Mouse (Mus musculus): ENCODE results near the gene Nrros.

Nrros gene

DNA sequence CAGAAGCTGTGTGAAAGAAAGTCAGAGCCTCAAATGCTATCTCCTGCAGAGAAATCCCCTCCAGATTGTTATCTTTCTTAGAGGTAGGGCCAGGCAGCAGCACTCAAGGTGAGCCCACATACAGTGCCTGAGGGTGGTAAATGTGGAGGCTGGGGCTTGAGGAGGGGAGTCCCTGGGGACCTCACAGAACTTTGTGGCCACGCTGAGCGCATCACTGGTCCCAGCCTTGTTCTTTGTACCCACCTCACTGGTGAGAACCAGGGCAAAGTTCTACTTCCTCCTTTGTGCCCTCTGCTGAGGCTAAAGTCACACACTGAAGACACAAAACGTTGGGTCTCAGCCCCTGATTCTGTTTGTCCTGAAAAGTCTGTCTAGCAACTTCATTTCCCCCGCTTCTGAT, 2.0 kb downstream of the Nrros start:
- peak; percentile 72 to 81 for DNase-seq (ENCODE audit: low spot score in 2 of 2)

DNA sequence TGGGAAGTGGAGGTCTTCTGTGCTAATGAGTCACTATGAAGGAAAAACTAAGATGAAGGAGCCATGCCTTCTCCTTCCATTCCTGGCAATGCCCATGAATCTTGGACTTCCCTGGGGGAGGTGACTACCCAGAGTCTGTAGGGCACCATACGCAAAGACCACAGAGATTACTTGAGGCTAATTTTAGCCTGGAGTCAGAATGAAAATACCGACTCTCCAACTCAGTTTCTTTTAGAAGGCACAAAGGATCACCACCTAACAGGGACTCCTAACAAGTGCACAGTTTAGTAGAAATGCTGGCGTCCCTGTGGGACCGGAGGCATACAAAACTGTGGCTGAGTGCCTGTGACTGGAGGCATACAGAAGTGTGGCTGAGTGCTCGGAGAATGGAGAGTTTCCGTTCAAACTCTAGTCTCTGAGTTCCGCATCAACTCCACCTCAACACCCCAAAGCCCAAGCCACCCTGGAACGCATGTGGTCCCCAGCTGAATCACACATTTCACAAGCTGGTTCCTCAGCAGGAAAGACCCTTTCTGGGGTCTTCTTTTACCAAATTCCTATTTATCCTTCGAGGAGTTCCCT, 4.6 kb downstream of the Nrros start:
- no peak for DNase-seq (ENCODE audit: low spot score in 2 of 2)

DNA sequence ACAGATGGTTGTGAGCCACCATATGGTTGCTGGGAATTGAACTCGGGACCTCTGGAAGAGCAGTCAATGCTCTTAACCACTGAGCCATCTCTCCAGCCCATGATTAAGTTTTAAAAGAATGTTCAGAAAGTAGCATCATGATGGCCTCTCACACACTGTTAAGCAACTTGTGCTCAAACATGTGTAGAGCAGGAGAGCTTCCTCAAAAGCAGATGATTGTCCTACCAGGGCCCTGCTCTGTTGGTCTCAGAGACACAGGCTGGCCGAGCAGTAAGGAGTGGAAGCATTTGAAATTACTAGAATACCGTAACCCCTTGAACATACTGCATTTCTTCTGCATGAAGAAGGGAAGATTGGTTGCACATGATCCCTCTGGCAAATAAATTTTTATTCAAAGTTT, 6.4 kb downstream of the Nrros start:
- DNase-seq (ENCODE audit: low spot score in 2 of 2): no peak

DNA sequence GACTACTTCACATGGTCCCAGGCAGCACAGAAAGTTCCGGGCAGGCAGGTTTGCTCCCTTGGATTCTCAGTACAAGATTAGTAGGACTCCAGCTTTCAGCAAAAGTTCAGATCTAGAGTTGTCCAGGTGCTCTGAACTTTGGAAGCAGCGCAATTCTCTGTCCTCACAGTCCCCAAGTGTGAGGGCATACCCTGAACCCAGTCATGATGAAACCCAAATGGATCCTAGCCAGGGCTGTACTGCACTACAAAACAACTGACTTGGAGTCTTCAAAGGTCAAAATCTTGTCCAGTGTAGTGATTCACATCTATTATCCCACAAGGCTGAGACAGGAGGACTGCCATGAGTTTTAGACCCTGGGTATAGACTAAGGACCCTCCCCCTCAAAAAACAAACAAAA, 8.0 kb downstream of the Nrros start:
- DNase-seq (ENCODE audit: low spot score in 2 of 2): no peak

DNA sequence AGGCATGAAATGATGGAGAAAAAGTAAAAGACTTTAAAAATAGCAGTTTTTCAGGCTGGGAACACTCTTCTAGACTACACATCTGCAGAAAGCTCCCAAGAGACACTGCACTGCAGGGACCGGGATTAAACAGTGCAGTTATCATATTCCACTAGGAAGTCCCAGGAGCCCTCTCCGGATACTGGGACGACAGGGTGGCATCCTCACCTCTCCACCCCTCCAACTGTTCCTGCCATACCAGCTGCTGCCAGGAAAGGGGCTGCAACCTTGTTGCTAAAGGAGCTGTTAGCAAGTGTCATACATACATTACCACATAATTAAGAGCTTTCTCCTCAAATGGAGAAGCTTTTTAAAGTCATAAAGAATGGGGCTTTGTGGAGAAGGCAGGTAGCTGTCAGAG, 8.7 kb downstream of the Nrros start:
- DNase-seq (ENCODE audit: low spot score in 2 of 2): no peak

DNA sequence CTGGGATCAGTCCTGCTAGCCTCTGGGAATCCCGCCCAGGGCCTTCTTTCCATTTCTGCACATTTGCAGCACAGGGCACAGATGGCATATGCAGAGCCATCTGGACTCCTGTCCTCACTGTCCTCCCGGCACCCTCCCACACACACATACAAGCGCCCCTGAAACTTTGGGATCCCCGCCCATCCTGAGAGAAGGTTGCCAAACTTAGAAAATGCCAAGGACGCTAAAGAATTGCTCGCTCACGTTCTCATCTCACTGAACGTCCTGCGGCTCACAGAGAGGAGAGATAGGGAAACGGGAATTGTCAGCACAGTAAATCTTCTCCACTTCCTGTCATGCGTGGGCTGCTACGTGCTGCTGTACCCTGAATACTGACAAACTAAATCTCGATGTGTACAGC, 11.0 kb downstream of the Nrros start:
- no peak for DNase-seq (ENCODE audit: low spot score in 2 of 2)

DNA sequence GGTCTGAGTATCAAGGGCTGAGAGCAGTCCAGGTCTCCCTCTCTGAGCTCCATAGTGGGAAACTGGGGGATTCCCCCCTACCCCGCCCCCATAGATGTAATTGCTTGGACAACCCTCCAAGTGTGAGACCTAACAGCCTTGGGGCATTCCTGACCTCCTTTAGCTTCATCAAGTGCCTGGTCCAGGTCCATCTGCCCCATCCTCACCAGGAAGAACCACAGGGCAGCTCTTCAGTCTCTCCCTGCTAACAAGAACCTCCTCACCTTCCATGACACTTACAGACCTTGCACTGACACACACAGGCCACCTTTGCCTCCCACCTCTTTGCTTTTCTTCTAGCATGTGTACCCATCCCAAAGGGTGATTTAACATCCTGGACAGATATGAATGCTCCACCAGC, 11.4 kb downstream of the Nrros start:
- DNase-seq (ENCODE audit: low spot score in 2 of 2): no peak

DNA sequence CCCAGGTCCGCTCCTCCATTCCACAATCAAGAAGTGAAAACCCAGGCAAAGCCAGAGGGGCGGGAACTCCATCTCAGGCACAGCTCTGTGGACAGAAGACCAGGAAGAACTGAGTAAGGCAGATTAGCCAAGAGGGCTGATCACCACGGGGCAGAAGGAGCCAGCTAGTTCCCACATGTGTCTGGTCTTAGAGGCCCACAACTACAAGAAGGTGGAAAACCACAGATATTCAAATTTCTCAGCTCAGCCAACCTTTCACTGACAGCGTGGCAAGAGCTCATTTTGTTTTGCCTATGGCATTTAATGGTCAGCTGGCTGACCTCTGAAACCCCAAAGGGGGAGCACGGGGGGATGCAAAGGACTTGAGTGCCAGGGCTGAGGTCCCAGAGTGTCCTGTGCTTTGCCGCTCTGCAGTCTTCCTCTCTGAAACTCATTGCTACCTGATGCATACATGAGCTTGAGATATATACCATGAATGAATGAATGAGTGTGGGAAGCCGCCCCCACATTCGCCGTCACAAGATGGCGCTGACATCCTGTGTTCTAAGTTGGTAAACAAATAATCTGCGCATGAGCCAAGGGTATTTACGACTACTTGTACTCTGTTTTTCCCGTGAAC, 17.7 kb downstream of the Nrros start:
- no peak for DNase-seq (ENCODE audit: low spot score in 2 of 2)

DNA sequence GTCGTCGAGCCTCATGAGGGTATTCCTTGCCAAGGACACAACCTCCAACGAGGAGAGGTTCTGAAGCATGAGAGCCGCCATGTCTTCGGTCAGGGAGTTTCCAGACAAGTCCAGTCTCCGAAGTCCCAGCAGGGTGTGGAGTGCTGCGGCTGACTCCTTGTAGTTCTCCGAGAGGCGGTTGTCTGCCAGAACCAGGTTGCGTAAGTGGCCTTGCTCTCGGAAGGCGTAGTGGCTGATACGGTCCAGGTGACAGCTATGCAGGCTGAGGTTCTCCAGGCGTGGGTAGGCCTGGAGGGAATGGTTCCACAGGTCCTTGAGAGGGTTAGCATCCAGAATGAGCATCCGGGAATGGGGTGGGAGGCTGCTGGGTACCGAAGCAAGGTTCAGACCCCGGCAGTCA, 20.8 kb downstream of the Nrros start:
- no peak for DNase-seq (ENCODE audit: low spot score in 2 of 2)

DNA sequence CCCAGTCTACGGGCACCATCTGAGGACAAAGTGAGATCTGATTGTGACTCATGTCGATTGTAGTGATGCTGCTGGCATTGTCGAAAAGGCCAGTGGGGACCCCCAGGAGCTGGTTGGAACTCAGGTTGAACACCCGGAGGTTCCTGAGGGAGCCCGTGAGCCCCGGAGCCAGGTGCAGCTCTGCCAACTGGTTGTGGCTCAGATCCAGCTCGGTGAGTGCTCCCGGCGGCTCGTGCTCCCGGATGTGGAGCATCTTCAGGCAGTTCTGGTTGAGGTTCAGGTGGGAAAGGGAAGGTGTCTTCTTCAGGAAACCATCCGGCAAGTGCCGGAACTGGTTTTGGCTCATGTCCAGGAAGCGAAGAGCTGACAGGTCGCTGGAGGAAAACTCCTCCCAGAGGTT, 21.6 kb downstream of the Nrros start:
- DNase-seq (ENCODE audit: low spot score in 2 of 2): no peak

DNA sequence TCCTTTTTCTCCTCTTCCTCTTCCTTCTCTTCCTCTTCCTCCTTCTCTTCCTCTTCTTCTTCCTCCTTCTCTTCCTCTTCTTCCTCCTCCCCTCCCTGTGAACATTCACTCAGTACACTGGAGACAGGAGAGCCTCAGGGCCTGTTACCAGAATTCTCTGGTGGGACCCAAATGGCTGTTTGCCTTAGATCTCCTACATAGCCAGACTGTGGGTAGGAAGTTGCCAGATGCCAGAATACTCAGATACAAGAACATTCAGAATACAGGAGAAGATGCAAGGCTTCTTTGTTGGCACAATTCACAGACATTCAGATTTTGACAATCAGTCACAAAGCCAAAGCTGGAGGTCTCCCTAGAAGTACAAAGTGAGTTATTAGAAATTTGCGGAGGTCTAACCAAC, 26.4 kb downstream of the Nrros start:
- DNase-seq (ENCODE audit: low spot score in 2 of 2): no peak

DNA sequence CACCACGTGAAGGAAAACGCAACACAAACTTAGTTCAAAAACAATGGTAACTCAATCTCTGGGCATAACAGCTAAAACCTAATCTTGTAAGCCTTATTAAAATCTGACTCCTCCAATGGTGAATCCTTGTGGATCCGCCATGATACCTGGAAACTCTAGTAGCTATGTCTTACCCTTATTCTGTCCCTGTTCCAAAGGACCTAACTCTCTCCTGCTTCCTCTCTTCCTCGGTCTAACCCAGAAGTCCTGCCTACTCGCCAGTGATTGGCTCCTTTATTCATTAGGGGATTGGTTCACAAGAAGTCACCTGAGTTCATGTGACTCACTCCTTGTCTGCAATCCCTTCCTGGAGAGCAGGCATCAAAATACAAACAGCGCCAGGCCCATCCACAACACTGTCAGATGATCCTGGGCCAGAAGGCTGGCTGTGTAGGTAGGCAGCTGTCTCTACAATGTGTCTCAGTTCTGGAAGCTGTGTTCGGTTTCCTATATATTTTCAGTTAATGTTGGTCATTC, 29.5 kb downstream of the Nrros start:
- no peak for DNase-seq (ENCODE audit: low spot score in 2 of 2)

DNA sequence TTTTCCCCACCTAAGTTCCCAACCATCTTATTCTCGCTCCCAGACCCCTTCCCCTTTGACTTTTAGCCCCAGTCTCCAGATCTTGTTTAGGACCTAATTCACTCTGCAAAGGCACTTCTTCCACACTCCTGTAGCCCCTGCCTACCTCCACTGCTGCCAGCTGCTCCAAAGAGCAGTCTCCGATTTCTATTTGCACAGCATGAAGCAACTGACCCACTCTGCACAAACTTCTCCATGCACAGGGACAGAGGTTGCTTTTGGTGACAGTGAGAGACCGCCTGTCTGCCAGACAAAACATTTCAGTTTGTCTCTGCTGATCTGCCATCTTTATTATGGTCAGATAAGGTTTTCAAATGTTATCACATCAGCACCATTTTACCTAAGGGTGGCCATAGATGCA, 32.2 kb downstream of the Nrros start:
- no peak for DNase-seq (ENCODE audit: low spot score in 2 of 2)

DNA sequence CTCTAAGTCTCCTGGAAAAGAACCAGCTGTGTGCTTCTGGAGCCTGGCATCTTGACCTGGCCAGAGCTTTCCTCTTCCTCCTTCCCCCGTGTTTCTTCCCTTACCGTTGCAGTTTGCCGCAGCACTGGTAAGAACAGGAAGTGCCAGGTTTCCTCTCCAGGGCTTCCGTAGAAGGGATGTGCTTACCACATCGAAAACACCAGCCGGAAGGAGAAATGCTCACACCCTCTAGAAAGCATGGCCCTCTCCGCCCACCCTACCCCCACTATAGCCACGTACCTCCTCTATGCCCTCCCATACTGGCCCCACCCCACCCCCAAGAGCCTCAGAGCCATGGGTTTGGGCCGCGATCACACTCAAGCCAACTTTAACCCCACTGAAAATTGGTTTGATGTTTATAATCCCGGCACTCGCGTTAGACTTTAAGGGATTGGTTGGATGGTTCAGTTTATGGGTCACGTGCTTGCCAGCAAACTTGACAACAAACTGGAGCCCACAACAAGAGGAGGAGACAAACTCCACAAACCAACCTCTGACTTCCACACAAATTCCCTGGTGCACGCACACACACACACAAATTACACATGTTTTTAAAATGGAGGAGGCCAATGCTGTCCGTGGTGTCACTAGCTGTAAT, 35.1 kb downstream of the Nrros start:
- DNase-seq (ENCODE audit: low spot score in 2 of 2): peak; percentile 60 to 77

DNA sequence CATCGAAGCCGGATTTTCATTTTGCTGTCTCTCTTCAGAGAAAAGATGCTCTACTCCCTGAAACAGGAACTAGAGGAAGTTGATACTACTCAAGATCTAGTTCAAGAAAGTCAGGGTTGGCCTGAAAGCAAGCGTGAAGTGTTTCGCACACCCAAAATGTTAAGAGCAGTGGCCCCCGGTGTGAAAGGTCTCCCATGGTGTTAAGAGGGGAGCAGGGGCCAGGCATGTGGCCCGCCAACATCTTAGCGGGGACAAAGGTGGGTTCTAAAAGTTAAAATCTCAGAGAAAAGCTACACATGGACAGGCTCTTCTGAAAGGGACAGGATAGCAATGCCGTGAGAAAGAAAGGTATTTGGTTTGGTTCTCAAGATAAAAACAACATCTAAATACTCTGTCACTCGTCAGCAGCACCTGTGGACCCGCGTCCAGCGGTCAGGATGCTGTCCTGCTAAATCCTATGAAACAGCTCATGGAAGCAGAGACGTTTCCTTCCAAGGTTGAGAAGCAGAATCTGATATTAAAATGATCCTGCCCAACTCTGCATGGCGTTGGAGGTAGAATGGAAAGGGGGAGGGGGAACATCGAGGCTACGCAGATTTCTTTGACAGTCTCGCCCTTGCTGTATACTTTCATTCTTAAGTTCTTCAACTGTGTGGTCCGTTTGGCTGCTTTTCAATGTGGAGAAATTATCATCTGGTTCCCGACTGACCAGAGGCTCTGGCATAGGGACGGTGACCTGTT, 35.8 kb downstream of the Nrros start:
- DNase-seq (ENCODE audit: low spot score in 2 of 2): no peak

DNA sequence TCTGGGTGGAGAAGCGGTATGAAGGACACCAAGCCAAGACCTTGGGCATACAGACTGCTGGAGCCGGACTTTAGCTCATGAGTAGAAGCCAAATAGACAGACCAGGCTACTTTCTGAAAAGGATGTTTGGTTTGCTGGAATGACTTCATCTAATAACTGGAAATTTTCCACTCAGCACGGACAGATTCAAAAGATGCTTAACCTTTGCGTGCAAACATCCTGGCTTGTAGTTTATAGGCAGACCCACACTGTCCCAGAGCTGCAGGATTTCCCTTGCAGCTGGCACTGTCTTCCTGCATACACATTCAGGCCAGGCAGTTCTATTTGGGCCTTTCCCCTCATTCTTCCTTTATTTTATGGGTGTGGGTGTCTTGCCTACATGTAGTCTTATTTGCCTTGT, 38.3 kb downstream of the Nrros start:
- DNase-seq (ENCODE audit: low spot score in 2 of 2): no peak

DNA sequence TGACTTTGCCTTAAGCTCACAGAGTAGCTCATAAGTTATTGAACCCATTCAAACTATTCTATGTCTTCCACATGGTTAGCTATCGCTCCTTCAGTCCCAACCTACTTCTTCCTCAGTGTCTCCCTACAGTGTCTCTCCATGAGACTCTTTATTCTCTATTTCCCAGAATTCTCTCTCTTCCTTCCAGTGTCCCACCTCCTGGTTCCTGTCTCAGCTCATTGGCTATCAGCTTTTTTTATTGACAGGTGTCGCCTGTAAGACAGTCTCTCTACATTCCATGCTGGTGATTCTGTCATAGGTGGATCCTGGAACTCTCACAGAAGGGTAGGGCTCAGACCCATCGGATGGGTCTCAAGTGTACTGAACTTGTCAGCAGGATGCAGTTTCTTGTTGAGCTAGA, 40.0 kb downstream of the Nrros start:
- no peak for DNase-seq (ENCODE audit: low spot score in 2 of 2)

DNA sequence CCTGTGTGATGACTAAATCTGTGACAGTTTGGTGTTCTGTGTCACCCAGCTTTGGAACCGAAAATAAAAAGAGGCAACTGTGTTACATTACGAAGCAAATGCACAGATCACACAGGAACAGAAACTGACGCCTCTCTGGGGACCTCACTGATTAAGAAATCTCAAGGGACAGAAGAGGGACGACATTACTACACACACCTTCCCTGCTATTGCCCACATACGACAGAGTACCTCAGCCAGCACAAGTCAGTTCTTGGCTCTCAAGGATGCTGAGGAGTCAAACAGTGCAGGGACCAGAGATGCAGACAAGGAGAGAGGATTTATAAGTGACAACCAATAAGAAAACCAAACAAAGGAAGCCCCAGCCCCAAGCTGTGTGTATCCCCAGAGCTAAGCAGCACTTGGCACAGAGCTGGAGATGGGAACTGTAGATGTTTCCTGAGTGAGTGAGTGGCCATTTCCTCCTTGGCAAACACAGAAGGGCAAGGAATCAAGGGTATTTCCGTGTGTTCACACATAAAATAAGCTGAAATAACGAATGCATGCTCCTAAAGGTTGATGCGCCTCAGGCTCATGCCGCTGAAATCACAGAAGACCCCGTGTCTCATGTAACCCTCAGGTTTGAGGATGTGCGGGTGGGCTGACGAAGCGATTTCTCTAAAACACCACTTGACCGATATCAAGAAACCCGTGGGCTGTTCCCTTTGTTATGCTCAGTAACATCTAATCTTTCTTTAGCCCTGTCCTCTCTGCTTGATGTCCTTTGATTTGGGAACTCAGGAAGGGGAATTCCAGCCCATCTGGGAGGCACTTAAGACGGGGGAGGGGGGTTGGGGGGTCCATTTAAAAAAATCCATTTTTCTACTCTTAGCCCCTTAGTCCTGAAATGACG, 40.7 kb downstream of the Nrros start:
- peak in 1 of 2 experiments; percentile 47 for DNase-seq (ENCODE audit: low spot score in 2 of 2)

DNA sequence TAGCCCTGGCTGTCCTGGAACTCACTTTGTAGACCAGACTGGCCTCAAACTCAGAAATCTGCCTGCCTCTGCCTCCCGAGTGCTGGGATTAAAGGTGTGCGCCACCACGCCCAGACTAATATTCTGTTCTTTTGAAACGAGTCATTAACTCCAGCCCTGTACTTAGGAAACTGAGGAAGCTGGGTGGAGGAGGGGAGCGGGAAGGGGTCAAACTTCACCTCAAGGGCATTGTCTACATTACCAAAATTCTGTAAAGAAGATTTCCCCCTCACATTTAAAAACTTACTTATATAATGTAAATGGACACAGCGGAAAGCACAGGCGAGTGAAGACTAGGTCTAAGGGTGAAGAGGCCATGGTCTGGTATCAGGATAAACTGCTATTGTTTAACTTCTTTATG, 41.4 kb downstream of the Nrros start:
- no peak for DNase-seq (ENCODE audit: low spot score in 2 of 2)

DNA sequence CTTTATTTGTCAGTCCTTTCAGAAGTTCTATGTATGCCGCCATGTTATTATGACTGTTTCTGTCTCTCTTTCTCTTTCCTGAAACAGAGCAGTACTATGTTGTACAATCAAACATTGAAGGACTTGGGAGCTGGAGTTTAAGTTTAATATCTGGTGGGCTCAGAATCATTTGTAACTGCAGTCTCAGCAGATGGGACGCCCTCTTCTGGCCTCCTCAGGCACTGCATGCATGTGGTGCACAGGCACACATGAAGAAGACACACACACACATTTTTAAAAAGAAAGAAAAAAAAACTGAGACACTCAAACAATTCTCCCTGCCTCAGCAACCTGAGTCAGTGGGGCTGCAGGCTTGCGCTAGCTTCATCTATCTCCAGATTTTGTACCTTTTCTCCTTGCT, 44.9 kb downstream of the Nrros start:
- DNase-seq (ENCODE audit: low spot score in 2 of 2): no peak

DNA sequence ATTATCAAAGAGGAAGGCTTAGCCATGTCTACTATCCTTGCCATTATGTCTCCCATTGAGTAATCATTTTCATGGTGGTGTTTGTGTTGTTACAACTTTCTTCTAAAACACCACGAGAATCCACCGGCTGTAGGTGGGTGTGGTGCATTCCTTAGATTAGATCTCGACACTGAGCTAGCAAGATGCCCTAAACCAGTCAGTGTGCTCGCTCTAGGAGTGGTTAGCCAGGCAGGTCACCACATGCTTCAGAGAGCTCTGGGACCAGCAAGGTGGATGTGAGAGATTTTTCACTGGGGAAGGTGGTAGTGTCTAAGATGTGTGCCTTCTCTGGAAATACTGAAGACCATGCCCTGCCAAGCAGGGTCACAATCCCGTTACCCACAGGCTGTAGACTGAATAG, 49.2 kb downstream of the Nrros start:
- DNase-seq (ENCODE audit: low spot score in 2 of 2): no peak

DNA sequence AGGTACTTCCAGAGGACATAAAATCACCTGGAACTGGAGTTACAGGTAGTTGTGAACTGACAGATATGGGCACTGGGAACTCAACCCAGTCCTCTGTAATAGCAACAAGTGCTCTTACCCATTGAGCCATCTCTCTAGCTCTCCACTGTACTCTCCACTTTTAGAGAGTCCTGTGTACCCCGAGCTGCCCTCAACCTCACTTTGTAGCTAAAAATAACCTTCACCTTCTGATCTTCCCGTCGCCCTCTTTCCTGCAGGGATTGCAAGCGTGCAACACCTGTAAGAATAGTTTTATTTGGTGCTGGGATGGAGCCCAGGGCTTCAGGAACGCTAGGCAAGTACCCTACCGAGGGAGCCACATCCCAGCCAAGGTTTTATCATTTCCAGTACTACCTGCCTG, 49.6 kb downstream of the Nrros start:
- DNase-seq (ENCODE audit: low spot score in 2 of 2): no peak
